Mouse (Mus musculus) spleen, embryonic (tissue): ENCODE measurements at regions not wholly inside any gene's neighbourhood (a gene's known extent, or its start where the extent isn't known, plus 50 kb on each side); places are given as distances from the start of the nearest gene placed in this dataset.

Source experiments
- CTCF ChIA-PET: fragments of 350-600 bp; sonication (Branson Sonifier 250); formaldehyde crosslinking; loops from one replicate; lab custom pipeline; 2022; lab: Charles Lee

DNA sequence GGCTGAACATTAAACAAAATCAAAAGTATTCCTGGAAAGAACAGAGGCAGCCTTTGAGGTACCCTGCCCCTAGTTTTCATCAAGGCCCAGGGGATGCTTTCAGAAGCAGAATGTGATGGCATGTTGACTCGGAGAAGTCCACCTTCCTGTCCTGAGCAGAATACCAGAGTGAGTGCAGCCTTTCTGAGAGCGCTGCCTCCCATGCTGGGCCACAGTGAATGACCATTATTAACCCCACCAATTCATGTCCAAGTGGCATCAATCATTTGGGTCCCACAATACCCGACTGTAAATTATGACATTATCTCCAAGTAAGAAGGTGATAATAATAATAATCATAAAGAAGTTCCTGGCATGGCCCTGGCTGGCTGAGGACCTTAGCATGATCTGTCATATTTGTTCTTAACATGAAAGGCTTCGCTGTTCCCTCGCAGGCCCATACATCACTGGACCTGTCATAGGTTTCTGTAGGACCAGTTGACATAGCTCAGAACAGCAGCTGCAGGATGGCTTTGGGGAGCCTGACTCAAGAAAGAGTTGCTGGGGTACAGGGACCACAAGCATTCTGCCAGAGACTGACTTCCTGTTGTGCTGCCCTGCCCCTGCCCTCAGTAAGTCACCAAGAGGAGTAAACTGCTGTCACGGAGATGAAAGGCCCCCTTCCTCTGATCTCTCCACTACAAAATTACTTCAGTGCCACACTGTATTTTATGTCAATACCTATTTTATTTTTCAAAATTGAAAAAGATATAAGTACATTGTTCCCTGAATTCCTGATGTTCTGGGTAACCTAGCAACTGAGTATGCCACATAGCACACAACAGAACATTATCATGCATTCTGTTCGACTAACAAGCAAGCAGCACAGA lies 176.6 kb downstream of the Tmem161b start:
- CTCF ChIA-PET = no interaction called here

DNA sequence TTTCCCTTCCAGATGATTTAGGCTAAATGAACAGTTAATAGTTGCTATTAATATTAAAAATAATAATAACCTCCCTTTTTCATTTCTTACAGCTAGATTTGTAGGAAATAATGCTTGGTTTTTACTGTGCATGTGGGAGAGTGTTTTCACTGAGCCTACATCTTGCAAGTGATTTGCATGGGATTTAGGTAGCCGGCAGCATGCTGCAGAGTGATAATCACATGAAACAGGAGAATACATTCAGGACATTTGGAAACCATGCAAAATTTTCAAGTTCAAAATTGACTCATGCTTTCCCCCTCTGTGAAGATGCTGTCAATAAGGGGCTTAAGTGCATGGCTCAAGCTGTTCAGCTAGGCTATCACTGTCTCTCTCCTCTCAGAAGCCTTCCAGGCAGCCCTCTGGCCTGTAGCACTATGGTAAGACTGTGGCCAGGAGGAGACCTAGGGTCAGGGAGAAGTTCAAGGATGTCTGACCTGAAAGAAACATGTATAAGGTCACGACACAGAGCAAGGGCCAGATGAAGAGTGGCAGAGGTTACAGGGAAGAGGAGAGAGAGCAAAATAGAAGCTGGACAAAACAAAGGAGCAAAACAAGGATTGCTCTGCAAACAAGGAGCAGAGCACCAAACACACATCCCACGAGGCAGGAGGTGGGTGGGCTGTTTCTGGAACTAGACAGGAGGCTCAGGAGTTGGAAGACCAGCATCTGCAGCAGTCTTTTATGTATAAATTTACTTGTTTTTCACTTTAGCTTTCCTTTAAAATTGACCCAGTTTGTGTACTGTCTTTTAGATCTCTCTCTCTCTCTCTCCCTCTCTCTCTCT lies 177.5 kb downstream of the Tmem161b start:
- CTCF ChIA-PET = no interaction called here

DNA sequence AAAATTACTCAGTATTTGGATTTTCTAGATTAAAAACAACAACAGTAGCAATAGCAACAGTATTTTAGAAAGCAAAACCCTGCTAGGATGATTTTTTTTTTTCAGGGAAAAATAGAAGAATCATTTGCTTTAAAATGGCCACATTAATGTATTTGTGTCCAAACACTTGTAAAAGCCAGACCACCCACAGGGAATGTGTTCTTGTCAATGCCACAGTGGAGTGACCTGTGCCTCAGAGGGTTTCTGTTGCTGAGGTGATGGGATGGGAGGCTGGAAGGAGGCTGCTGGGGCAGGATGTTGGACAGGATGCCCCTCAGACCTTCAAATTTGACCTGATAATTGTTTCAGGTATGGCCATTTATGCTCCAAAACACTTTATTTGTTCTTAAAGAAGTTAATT lies 178.9 kb downstream of the Tmem161b start:
- CTCF ChIA-PET = no interaction called here

DNA sequence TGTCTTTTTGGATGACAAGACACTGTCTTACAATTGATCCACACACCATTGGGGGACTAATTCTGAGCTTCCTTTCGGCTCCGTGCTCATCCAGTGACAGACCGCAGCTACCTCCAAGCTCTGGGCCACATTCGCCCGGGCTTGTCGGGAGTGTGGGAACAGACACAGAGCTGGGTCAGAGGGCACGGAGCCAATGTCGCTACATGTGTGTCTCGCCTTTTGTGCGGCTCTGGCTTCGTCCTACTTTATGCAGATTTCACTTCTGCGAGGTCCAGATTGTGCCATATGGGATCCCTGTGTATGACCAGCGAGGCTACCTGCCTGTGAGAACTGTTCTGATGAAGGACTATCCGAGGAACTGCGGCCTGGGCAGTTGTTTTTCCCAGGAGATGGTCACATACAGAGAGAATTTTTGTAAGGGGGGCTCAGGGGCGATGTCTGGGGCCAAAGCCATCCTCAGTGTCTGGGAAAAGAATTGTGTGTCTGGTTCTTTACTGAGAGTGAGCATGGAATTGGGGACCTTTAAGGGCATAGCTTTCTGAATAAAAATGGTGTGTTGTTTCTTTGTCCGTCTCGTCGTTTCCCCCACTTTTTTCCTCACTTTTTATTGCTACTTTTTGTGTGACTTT lies 182.6 kb downstream of the Tmem161b start:
- CTCF ChIA-PET = no interaction called here

DNA sequence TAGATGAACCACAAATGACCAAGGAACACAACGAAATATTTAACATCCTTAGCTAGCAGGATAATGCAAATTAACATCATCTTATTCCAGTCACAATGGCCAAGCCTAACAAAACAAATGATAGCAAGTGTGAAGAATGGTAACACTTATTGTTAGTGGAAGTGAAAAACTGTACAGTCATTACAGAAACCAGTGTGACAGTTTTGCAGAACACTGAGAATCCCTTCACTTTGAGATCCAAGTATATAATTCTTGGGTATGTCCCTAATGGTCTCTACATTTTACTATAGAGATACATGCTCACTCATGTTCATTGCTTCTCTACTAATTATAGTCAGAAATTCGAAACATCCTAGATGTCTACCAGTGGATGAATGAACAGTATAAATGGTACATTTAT lies 212.3 kb downstream of the Tmem161b start:
- CTCF ChIA-PET = no interaction called here

DNA sequence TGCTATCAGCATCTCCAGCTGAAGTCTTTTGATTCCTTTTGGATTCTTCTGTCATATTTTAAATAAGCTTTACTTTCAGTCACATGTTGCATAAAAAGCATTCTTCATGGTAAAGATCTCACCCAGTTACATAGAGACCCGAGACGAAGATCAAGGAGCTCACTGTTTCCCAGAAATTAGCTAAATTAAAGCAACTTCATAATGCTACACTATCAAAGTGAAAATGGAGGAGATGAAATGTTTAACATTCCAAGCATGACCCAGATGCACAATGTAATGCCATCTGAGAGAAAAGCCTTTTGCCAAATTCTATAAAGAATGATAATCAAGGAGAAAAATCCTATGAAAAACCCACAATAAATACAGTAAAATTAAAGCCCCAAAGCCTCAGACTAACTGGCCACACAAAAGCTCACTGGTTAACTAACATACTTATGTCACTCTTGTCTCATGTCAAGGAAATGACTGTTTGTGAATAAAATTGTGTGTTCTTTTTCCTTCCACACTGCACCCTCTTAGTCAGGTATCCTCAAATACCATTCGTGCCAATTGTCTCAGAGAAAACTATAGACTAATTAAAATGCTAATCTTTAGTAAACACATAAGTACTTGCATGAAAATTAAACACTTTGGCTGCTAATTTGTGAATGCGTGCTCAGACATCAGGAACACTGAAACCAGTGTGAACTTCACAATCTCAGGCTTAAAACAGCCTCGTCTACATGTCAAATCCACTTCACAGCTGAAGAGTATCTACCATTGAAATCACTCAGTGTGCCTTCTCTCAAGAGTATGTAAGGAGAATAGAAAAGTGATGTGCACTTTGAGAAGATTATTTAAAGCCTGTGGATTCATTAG lies 215.7 kb downstream of the Tmem161b start:
- CTCF ChIA-PET = no interaction called here

DNA sequence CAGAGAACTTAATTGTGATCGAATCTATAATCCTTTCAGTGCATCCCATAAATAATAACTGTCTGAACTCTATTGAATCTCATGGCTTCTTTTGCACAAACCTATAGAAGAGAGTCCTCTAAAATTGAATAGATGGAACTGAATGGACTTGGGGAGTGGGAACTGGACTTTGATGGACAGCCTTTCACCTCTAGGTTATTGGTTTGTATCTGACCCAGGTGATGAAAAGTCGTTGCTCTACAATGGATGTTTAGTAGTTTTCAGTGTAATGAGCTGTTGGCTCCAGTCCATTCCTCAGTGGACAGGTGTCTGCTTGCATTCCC lies 216.3 kb downstream of the Tmem161b start:
- CTCF ChIA-PET = no interaction called here

DNA sequence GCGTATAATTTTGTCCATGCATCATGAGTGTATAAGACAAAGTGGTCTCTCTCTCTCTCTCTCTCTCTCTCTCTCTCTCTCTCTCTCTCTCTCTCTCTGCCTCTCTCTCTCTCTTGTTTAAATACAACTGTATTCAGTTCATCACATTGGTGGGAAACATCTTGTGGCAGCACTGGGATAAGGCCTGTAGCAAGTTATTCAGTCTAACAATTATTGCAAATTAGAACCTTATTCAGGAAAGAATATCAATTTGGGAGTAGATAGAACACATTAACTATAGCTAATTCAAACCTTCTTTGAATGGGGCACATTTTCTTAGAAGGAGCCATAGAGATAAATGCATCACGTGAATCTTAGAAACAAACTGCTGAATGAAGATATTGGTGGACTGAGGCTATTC lies 226.4 kb downstream of the Tmem161b start:
- CTCF ChIA-PET = no interaction called here

DNA sequence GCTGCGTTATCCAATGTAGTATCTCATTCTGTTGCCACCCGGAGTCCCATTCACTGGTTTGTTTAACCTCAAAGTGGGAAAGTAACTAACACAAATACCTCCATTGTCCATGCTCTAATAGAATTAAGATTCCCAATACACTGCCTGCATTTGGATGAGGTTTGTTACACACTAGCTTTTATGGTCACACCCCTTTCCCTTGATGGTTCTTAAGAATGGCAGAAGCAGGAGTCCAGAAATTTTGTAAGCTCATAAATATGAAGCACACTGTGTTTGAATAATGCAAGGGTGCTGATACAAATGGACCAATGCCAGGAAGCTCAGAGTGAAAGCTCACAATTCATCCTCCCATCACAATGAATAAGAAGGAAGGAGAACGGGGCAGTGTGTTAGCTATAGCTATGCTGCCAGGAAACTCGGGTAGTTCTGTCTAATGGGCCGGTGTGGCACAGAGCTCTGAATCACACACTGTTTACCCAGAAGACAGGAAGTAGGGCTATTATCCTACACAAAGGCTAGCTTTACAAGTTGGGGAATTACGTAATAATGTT lies 227.0 kb downstream of the Tmem161b start:
- CTCF ChIA-PET = no interaction called here
